Mouse (Mus musculus): ENCODE measurements around the gene Nol3.

The Nol3 gene

DNA sequence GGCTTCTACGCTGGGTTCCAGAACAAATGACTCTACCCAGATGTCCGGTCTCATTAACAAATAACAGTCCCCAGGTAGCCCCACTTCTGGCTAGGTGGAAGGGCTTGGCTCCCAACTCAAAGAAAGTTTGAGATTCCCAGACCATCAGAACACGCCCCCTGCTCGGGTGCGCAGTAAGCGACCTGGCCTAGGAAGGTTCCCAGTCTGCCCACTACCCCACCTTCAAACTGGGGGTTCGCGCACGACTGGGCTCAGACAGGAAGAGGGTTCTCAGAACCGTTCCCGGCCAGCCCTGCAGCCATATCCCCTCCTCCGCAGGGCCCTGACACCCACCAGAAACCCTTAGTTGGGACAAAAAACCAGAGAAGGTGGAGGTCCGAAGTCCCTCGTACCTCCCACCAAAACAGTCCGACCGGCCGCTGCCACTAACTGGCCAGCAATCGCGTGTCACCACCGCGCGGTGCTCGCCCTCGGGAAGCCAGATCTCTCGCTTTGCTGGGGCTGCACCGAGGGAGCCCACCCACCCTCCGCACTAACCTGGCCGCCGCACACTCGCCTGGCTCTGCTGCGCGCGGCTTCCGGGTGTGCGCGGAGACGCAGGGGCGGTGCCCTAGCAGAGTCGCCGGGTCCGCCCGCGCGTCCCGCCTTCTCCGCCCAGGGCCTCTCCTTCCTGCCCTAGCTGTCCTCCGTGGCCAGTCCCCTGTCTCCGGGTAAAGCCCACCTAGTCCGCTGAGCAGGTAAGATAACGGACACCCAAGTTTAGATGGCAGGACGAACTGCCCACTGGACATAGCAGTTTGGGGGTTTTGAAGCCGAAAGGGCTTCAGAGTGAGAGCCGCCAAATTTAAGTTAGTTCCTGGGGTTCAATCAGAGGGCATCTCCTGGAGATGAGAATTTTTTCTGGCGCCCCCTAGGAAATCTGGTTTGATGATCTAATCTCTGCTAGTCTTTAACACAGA is 11.6 kb upstream of the Nol3 start, which contains the start of the genes Tradd and Fbxl8:
Gene Tradd (minus strand): TSS at position 586 of the 959 bp plus-strand sequence.
Gene Fbxl8 (plus strand): TSS at position 625 of the 959 bp plus-strand sequence.
- no peak for DNase-seq

DNA sequence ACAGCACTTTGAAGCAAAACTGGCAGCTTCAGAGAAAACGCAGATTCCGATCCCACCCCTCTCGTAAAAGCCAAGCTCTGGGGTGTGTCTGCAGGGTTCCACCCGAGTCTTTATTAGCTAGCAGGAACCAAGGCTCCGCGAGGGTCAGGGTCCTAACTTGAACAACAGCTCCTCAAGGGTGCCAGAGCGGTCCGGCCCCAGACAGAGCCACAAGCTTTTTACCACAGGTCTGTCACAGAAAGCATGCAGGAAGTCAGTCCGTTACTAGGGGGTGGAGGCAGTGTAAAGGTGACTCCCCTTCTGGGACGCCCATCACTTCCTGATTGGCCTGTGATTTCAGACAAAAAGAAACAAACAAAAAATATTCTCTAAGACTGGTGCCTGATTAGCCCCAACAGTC is 10.8 kb upstream of the Nol3 start:
- DNase-seq = no peak

DNA sequence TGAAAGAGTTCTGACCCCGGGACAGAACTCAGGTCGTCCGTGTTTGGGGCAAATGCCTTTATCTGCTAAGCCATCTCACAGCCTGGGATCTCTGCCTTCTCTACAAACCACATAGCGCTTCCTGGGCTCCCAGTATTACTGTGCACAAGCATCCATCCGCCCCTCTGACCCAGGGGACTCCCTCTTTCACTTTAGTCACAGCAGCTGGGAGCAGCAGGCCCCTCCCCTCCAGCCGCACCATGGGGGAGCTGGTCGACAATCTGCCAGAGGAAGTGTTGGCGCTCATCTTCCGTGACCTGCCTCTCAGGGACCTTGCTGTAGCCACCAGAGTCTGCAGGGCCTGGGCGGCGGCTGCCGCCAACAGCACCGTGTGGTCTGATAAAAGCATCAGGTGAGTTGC is 9.2 kb upstream of the Nol3 start:
- DNase-seq = no peak

DNA sequence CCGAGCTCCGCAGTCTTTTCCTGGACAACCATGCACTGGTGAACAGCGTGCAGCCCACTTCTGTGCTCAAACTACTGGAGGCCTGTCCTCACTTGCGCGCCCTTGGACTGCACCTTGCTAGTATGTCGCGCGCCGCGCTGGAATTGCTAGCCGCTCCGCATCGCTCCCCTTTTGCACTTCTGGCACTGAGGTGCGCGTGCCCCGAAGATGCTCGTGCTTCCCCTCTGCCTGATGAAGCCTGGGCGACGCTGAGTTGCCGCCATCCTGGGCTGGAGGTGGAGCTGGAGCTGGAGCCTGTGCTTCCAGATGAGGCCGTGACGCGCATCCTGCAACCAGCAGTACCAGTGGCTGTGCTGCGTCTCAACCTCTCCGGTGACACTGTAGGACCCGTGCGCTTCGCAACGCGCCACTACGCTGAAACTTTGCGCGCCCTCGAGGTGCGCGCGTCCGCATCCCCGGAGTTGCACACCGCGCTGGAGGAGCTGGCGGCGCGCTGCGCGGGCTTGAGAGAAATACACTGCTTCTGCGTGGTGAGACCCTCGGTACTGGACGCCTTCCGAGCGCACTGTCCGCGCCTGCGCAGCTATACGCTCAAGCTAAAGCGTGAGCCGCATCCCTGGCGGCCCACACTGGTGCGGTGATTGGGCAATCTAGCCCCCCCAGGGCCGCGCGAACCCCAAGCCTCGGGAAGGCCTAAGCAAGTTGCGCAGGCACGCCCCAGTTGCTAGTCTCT is 7.4 kb upstream of the Nol3 start:
- DNase-seq = peak; percentile 89

DNA sequence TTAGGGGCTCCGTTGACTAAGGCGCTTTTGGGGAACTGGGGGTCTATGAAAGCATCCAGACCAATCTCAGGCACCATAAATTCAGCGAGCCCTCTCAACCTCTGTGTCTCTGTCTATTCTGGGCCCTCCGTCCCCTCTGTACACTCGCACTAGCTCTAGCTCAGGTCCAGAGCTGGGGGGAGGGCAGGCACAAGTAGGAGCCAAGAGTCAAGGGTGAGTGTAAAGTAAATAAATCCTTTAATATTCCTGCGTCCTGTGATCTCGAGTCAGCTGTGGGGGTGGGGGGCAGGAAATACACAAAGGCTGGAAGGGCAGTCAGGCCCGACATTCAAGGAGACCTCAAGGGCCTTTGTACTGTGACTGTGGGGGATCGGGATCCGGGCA is 6.9 kb upstream of the Nol3 start:
- no peak for DNase-seq

DNA sequence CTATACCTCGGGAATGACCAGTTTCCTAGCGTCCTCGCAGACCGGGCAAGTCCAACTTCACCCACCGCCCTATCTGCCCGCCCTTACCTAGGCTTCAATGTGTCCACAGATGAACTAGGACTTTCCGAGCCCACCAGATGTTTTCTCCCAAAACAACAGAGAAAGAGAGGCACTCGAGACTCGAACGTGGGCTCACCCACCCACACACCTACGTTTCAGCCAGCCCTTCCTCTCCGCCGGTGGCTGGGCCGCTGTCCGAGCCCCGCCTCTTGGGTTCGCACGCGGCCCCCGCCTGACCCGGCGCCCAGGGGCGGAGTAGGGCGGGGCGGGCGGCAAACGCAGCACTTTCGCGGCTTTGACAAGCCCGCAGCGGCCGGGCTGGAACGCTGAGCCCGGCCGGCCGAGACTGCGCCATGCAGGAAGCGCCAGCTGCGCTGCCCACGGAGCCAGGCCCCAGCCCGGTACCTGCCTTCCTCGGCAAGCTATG is 6.4 kb upstream of the Nol3 start, which contains the start of gene Hsf4:
Gene Hsf4 (plus strand): TSS at position 341 of the 487 bp plus-strand sequence.
- DNase-seq = no peak

DNA sequence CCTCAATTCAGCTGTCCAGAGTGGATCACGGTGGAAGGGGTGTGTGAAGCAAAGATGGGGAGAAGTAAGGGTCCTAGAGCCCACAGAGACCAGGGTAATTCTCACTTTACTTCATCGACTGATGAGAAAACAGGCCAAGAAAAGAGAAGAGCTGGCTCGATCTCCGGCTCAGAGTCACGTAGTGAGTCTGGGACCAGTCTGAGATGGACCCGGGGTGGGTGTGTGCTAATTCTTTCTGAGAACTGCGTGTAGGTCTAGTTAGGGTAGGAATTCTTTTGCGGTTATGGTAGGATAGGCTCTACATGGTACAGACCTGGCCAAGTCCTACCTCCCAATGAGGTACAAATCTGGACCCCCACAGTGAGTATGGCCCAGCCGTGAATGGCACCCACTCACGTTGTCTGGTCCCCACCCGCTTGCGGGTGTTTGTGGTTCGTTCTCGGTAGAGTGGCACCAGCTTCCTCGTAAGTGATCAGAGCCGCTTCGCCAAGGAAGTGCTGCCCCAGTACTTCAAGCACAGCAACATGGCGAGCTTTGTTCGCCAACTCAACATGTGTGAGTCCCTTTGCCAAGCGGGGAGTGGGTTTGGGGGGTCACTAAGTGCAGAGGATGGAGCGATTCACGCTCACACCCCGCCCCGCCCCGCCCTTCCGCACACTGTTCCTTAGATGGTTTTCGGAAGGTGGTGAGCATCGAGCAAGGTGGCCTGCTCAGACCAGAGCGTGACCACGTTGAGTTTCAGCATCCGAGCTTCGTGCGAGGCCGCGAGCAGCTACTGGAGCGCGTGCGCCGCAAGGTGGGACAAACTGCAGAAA is 5.6 kb upstream of the Nol3 start:
- no peak for DNase-seq

DNA sequence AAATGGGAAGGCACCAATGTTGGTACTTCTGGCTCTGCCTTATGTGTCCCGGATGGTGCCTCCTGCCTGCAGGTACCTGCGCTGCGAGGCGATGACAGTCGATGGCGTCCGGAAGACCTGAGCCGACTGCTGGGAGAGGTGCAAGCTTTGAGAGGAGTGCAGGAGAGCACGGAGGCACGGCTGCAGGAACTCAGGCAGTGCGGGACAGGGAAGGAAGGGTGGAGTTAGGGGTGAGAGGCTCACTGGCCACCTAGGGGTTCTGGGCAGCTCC is 5.1 kb upstream of the Nol3 start:
- DNase-seq = no peak

DNA sequence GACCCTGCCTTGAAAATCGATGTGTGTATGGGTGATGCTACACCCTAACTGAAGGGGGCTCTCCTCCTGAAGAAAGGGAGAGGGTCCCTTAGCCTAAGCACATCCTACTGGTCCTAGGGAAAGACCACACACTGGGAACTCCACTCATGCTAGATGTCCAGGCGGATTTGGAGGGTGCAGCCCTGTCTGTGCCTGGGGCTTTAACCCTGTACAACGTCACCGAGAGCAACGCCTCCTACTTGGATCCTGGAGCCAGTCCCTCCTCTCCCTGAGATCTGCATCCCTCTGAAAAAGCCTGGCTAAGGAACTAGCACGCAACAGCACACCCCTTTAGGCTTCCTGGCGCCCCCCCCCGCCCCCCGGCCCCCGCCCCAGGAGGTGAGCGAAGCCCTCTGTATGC is 553 bp upstream of the Nol3 start:
- no peak for DNase-seq

DNA sequence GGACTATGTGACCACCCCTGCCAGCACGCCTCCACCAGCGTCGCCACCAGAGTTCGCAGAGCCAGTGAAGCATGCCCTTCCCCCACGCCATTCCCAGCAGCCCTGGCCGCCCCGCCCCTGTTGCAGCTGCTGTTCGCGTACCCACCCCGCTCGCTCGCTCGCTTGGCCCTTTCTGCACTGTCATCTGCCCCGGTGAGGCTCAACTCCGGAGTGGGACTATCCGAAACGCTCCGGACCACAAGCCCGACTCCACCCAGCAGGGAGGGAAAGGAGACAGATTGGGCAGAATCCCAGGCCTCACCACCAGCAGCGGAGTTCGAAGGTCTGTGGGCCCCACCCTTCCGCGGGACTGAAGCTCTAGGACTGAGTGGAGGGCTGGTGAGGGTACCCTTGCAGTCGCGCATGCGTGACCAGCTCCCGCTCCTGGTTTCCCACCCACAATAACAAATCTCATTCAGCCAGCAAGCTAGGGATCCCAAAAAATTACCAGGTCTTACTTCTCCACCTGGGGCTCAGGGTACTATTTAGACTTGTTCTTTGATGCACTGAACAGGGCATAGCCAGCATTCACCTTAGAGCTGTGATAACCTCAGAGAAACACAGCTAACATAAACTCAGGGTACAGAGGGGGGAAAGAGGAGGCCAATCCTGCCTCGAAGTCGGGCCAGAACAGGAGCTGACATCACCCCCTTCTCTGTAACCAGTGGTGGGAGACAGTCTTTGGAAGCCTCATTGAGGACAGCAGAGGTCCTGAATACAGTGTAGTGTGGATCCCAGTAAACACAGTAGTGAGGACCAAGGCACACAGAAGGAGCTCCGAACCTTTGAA is 566 bp downstream of the Nol3 start:
- DNase-seq = peak; percentile 62

DNA sequence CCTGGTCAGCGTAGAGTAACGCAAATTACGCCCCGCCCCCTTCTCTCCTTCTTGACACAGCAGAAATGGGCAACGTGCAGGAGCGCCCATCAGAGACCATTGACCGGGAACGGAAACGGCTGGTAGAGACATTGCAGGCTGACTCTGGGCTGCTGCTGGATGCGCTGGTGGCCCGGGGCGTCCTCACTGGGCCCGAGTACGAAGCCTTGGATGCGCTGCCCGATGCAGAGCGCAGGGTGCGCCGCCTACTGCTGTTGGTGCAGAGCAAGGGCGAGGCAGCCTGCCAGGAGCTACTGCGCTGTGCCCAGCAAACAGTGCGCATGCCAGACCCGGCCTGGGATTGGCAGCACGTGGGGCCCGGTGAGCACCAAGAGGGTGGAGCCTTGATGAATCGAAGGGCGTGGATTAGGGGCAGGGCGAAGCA is 3.0 kb downstream of the Nol3 start:
- peak; percentile 75 for DNase-seq

DNA sequence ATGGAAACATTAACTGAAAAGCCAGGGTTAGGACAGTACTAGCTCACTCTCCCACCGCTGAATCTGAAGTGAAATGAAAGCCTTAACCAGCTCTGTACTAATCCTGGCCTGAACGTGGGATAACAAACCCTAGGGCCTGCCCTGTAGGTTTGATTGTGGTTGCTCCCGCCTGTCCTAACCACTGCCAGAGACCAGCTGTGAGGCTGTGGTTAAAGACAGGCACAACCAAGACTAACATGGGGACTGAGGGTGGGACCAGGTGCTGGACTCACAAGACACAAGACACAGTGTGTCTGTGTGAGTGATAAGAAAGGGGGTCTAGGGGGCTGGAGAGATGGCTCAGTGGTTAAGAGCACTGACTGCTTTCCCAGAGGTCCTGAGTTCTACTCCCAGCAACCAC is 4.6 kb downstream of the Nol3 start:
- DNase-seq = no peak

DNA sequence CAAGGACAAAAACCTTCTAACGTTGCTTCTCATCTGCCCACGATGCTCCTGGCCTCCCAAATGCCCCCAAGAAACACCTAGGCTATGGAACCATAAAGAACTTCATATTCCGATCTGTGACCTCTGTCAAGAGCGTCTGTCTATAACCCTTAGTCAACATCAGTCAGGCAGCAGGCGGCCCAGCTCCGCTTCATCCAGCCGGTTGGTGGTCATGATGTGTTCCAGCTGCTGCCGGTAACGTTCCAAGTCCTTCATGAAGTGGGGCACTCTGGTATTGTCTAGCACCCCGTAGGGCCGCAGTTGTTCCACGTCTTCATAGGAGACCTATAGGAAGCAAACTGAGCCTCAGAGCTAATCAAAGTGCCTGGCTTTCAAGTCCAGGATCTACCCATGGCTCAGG is 5.9 kb downstream of the Nol3 start:
- no peak for DNase-seq

DNA sequence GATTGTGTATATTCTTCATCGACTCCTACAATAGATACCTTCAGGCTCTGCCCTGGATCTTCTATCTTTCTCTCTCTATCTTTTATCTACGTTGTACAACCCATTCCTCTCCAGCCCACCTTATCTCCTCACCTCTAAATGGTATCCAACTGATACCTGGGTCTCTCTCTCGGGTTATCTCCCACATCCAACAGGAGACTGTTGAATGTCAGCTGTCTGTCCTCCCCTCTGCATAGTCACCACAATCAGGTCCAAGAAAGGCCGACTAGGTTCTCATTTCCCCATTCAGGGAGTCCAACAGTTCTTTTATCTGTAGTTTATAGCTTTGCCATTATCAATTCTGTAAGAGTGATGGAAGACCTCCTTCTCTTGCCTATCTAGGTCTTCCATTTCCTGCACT is 6.3 kb downstream of the Nol3 start:
- DNase-seq = no peak

DNA sequence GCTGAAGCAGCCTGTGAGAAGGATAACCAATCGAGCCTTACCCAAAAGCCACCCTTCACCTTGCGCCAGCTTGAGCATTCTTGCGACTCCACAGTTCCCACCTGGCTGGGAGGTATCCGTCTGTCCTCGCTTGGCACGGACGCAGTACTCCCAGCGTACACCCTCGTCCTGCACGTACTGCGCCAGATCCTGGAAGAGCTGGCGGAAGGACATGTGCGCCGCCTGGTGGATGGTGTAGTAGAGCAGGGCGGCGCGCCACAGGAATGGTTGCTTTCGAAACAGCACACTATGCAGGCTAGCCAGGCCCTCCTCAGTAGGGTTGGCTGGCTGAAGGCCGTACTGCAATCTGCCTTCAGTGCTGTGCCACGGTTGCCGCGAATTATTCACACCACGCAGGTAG is 7.1 kb downstream of the Nol3 start:
- peak; percentile 58 for DNase-seq

DNA sequence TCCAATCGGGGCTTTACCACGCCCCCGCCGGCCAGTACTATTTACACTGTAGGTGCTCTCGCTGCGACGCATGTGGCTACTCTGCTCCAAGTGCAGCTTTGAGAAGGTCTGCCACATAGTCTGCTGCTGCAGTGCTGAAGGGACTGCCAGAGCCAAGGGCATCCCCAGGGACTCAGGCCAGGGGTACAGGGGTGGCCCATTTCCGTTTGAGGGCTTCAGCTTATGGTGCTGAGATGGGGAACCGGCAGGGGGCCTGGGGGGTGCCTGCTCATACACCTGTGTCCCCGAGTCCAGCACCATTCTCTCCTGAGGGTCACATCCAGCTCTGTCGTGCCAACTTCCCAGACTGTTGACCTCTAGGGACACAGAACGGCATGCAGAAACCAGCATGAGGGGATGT is 9.6 kb downstream of the Nol3 start:
- DNase-seq = no peak

DNA sequence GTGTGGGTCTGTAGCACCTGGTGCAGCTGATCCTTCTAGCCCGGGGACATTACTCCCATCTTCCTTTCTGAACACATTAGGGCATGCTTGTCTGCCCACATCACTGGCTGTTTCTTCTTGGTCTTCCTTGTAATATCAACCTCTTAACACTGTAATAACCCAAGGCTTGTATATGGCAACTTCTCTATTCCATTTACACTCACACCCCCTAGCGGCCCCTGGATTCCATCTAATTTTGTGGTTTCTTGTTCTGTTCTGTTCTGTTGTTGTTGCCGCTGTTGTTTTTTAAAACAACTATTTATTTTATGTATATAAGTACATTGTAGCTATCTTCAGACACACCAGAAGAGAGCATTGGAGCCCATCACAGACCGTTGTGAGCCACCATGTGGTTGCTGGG is 11.0 kb downstream of the Nol3 start:
- no peak for DNase-seq

DNA sequence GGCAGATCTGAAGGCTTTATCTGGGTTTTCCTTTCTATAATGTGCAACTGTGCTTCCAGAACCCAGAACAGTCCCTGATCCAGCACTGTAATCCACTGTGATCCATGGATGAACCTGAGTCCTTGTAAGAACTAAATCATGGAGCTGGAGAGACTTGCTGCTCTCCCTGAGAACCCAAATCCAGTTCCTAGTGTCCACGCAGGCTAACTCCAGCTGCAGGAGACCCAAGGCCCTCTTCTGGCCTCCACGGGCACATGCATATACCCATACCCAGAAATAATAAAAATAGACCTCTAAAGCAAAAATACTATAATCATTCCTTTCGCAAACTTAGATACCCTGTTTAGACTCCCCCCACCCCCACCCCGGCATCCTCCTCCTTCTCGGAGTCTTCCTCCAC is 12.3 kb downstream of the Nol3 start:
- no peak for DNase-seq

DNA sequence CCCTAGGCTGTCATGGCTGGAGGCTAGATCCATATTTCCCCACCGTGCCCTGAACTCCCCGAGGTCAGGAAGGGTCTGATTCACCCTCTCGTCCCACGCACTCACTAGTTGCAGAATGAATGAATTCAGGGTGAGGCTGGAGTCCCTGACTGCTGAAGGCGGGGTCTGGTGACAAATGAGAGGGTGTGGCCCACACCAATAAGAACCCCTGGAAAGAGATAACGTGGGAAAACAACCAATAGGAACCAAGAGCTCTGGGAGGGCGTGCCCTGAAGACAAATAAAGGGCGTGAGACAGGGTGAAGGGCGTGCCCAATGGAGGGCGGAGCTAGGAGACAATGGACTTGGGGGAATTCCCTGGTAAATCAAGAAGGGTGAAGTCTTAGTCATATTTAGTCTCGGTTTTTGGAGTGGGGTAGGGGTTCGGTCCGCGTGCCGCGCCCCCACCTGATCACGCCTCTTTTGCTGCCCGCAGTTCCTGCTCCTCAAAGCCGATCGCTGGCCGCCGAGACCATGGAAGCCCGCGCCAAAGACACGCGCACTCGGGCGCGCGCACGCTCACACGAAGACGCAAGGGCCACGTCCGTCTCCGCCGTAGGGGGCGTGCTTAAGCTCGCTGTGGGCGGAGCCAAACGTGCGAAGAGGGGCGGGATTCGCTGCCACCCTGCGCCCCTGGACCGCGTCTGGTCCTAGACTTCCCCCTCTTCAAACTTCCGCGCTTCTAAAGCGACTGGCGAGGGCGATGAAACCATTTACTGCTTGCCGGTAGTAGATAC is 13.2 kb downstream of the Nol3 start:
- DNase-seq = peak; percentile 98

DNA sequence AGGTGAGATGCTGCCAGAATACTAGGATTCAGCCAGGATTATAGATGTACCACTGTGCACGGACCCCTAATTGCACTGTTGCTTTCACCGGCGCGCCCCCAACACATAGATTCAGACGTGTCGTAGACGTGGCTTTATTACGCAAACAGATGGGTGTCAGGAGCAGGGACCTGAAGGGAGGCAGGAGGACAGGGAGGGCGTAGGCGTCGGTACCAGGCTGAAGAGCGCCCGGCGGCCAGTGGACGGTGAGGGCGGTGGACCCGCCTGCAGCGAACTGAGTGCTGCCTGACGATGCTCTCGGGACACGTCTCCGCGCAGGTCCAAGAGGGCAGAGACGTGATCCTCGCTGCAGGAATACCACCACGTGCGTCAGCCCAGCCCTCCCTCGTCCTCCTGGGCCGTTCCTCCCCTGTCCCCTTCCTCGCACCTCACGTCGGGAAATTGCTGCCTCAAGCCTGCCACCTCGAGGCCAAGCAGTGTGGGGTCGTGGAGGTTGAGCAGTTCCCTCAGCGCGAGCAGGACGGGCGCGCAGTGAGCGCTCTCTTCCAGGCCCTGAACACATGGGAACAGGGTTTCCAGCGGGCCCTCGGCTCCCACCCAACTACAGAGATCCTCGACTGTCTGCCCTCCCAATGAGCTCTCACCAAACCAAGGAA is 14.0 kb downstream of the Nol3 start, which contains the start of gene 4931428F04Rik:
Gene 4931428F04Rik (minus strand): TSS at position 60 of the 656 bp plus-strand sequence.
- peak; percentile 64 for DNase-seq
